Mouse (Mus musculus): ENCODE results near the gene Cd164. TPM values are rescaled to one million over a fixed set of nuclear protein-coding genes. Genes with fewer than 3 reads are reported as not detected.

Cd164 gene
- total and polyA plus RNA-seq, 2 experiments from 2014 or later = 76.0 to 138 TPM

DNA sequence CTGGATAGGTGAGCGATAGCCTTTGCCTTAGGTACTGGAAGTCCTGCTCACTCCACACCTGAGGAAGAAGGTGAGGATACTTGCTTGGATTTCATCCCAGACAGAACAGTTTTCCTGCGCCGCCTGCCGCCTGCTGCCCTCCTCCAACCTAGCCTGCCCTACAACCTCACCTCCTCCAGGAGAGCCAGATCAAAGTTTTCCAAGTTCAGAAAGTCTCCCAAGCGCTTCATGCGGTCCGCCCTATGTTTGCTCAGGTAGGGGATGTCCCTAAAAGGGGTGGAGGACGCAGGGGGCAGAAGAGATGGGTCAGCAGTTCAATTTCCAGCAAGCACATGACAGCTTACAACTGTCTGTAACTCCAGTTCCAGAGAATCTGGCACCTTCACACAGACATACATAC, 29.9 kb upstream of the Cd164 start:
- Histone ChIP-seq H3K9me3 (replicated peaks; ENCODE audit: control insufficient read depth, low read length) (no peaks in the 10 kb centered on the region), H3K9ac (replicated peaks; ENCODE audit: low read depth, low read length) (peak overlapping the region; percentile 85), H3K4me3 (ENCODE audit: low read depth, low read length) (peak overlapping the region; percentile 84), H3K4me1 (ENCODE audit: control insufficient read depth, insufficient read depth) (peaks cover 15% of the 10 kb centered on the region), H3K27ac (ENCODE audit: low read depth) (peak overlapping the region; percentile 86), H3K27me3 (ENCODE audit: control insufficient read depth, insufficient read depth, low read length) (no peaks in the 10 kb centered on the region), H3K36me3 (replicated peaks; ENCODE audit: control insufficient read depth, insufficient read depth, low read length) (peaks cover 40% of the 10 kb centered on the region), H3K4me2 (ENCODE audit: low read depth, low read length) (peak overlapping the region; percentile 95)
- no peak for DNase-seq (ENCODE audit: low spot score)
- 18% methylated on average over 8 of the region's 8 CpGs for WGBS
- no peak for TF ChIP-seq EP300 (IDR thresholded peaks at IDR 0.05; ENCODE audit: low read depth)
- no peak for TF ChIP-seq CTCF (IDR thresholded peaks at IDR 0.05; ENCODE audit: low read depth)
- no peak for ATAC-seq (ENCODE audit: insufficient read depth, low read depth)

DNA sequence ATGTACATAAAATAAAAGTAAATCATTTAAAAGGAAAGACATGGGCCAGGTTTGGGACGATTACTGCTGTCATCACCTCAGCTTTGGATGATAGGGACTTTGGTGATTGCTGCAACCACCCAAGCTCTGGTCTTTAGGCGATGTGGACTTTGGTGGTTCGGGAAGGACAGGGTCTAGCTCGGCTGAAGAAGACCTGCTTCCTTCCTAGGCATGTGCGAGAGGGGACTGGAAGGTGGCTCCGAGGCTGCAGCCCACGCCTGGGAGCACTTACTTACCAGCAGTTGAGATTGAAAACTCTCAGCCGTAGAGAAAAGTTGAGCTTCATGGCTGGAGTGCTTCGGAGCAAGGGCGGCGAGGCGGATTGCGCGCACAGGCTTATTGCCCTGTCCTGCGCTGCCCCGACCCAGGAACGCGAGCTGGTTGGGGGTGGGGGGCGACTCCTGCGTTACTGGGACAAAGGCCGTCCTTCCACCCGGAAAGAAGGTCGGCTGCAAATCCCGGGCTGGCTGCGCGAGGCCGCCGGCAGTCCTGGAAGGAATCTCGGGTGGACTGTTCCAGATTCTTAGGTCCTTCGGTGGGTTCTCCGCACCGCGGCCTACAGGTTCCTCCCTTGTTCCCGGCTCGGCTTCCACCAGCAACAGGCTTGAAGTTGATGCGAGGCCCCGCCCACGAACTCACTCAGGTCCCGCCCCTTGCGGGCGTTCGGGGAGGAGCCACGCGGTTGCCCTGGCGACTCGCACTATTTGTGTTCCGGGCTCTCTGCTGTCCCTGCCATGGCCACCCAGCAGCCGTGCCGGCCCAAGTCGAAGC, 29.3 kb upstream of the Cd164 start, which contains the start of the genes Smpd2 and Ppil6:
Gene Smpd2, minus strand, starts transcription at position 662 of the 810 bp plus-strand sequence.
Gene Ppil6, plus strand, starts transcription at position 732 of the 810 bp plus-strand sequence.
- ATAC-seq (ENCODE audit: insufficient read depth, low read depth) = peak; percentile 96

DNA sequence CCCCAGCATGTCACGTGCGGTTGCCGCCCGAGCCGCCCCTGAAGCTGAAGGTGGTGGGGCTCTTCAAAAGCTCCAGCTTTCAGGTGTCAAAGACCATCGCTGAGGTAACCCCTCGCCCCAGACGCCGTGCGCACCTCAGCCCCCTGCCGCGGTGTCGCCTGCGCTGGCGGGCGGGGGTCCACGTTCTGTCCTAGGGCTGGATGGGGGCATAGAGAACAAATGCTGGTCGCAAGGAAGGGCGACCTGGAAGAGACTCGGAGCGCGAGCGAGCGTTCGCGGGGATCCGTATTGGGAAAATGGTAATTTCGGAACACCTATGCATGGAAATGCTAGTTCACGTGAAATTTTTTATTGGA, 28.7 kb upstream of the Cd164 start:
- 2% methylated on average over 29 of the region's 29 CpGs for WGBS
- H3K9me3 ChIP-seq (replicated peaks; ENCODE audit: control insufficient read depth, low read length) = no peaks in the 10 kb centered on the region
- peak overlapping the region; percentile 85 for H3K9ac ChIP-seq (replicated peaks; ENCODE audit: low read depth, low read length)
- H3K4me1 ChIP-seq (ENCODE audit: control insufficient read depth, insufficient read depth) = peaks cover 15% of the 10 kb centered on the region
- H3K27me3 ChIP-seq (ENCODE audit: control insufficient read depth, insufficient read depth, low read length) = no peaks in the 10 kb centered on the region
- DNase-seq (ENCODE audit: low spot score) = no peak
- no peak for TF ChIP-seq CTCF (IDR thresholded peaks at IDR 0.05; ENCODE audit: low read depth)
- no peak for TF ChIP-seq EP300 (IDR thresholded peaks at IDR 0.05; ENCODE audit: low read depth)
- H3K36me3 ChIP-seq (replicated peaks; ENCODE audit: control insufficient read depth, insufficient read depth, low read length) = peaks cover 28% of the 10 kb centered on the region
- ATAC-seq (ENCODE audit: insufficient read depth, low read depth) = no peak; the same call in 1 of the 2 replicates
- H3K4me3 ChIP-seq (ENCODE audit: low read depth, low read length) = peak overlapping the region; percentile 84
- peak overlapping the region; percentile 95 for H3K4me2 ChIP-seq (ENCODE audit: low read depth, low read length)
- peak overlapping the region; percentile 27; the same call in 1 of the 2 replicates for H3K27ac ChIP-seq (ENCODE audit: low read depth)

More for the DNA sequence above, 29.3 kb upstream of the Cd164 start, which contains the start of the genes Smpd2 and Ppil6:
- Histone ChIP-seq H3K4me1 (ENCODE audit: control insufficient read depth, insufficient read depth) (peaks cover 15% of the 10 kb centered on the region), H3K27me3 (ENCODE audit: control insufficient read depth, insufficient read depth, low read length) (no peaks in the 10 kb centered on the region), H3K4me3 (ENCODE audit: low read depth, low read length) (peak within 1 kb of the TSS; percentile 84), H3K4me2 (ENCODE audit: low read depth, low read length) (peak within 1 kb of the TSS; percentile 95), H3K9ac (replicated peaks; ENCODE audit: low read depth, low read length) (peak within 1 kb of the TSS; percentile 85), H3K36me3 (replicated peaks; ENCODE audit: control insufficient read depth, insufficient read depth, low read length) (peaks cover 34% of the 10 kb centered on the region), H3K27ac (ENCODE audit: low read depth) (peak within 1 kb of the TSS; percentile 86), H3K9me3 (replicated peaks; ENCODE audit: control insufficient read depth, low read length) (no peaks in the 10 kb centered on the region)
- WGBS = under 1% methylated on average over 48 of the region's 50 CpGs
- DNase-seq (ENCODE audit: low spot score) = peak; percentile 95
- TF ChIP-seq CTCF (IDR thresholded peaks at IDR 0.05; ENCODE audit: low read depth) (0 out of 2 replicates have a peak, but pooled peaks have one; percentile 2), EP300 (IDR thresholded peaks at IDR 0.05; ENCODE audit: low read depth) (no peak; the same call in 1 of the 2 replicates)

DNA sequence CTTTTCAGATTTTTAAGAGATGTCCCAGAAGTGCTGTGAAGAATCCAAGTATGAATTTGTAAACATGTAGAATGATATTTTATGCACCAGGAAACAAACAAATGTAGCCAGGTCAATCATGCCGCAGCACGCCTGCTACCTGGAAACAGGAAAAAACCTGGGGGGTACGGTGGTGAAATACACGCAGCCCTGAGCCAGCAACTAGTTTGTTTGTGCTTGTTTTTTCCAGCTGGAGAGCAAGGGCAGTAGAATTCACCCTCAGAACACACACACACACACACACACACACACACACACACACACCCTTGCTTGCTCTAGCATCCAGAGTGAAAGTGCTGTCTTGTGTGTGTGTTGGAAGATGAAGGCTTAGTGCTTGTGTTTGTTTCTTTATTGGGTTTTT, 28.1 kb upstream of the Cd164 start:
- no peak overlapping the region for H3K4me3 ChIP-seq (ENCODE audit: low read depth, low read length)
- no peaks in the 10 kb centered on the region for H3K27me3 ChIP-seq (ENCODE audit: control insufficient read depth, insufficient read depth, low read length)
- 48% methylated on average over 4 of the region's 4 CpGs for WGBS
- H3K9ac ChIP-seq (replicated peaks; ENCODE audit: low read depth, low read length) = no peak overlapping the region
- no peak for DNase-seq (ENCODE audit: low spot score)
- H3K9me3 ChIP-seq (replicated peaks; ENCODE audit: control insufficient read depth, low read length) = no peaks in the 10 kb centered on the region
- peaks cover 22% of the 10 kb centered on the region for H3K36me3 ChIP-seq (replicated peaks; ENCODE audit: control insufficient read depth, insufficient read depth, low read length)
- no peak for ATAC-seq (ENCODE audit: insufficient read depth, low read depth)
- H3K27ac ChIP-seq (ENCODE audit: low read depth) = no peak overlapping the region
- no peak for TF ChIP-seq CTCF (IDR thresholded peaks at IDR 0.05; ENCODE audit: low read depth)
- no peak for TF ChIP-seq EP300 (IDR thresholded peaks at IDR 0.05; ENCODE audit: low read depth)
- H3K4me1 ChIP-seq (ENCODE audit: control insufficient read depth, insufficient read depth) = peaks cover 15% of the 10 kb centered on the region
- H3K4me2 ChIP-seq (ENCODE audit: low read depth, low read length) = peak overlapping the region; percentile 95; the same call in 1 of the 2 replicates

DNA sequence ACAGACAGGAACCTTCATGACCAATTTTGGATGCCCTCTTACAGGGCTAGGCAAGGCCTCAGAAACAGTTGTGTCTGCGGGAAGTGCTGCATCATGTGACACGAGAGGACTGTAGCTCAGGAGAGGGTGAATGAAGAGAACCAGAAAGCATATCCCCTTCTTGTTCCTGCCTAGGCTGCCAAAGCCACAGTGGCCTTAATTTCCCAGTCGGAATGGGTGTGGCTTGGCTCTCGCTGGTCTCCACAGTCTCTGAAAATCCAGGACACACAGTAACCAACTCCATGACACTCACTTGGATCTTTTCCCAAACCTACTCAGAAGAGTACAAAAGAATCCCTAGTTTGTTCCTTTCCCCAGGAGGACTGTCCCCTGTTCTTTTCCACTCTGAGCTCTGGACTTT, 18.3 kb upstream of the Cd164 start:
- TF ChIP-seq CTCF (IDR thresholded peaks at IDR 0.05; ENCODE audit: low read depth) (no peak), EP300 (IDR thresholded peaks at IDR 0.05; ENCODE audit: low read depth) (no peak)
- ATAC-seq (ENCODE audit: insufficient read depth, low read depth) = peak; percentile 84
- DNase-seq (ENCODE audit: low spot score) = peak; percentile 75
- WGBS = 17% methylated on average over 4 of the region's 4 CpGs
- peak overlapping the region; percentile 57 for H3K27ac ChIP-seq (ENCODE audit: low read depth)
- H3K4me1 ChIP-seq (ENCODE audit: control insufficient read depth, insufficient read depth) = peaks cover 5% of the 10 kb centered on the region; the same call in 1 of the 2 replicates
- H3K9ac ChIP-seq (replicated peaks; ENCODE audit: low read depth, low read length) = no peak overlapping the region
- no peaks in the 10 kb centered on the region for H3K9me3 ChIP-seq (replicated peaks; ENCODE audit: control insufficient read depth, low read length)
- H3K4me3 ChIP-seq (ENCODE audit: low read depth, low read length) = no peak overlapping the region
- H3K27me3 ChIP-seq (ENCODE audit: control insufficient read depth, insufficient read depth, low read length) = no peaks in the 10 kb centered on the region
- H3K4me2 ChIP-seq (ENCODE audit: low read depth, low read length) = no peak overlapping the region
- H3K36me3 ChIP-seq (replicated peaks; ENCODE audit: control insufficient read depth, insufficient read depth, low read length) = no peaks in the 10 kb centered on the region

Measured in heart, postnatal 0 days (tissue).